Mouse (Mus musculus): Measurements from ENCODE around the gene Gm28551. TPM values are rescaled to one million over a fixed set of nuclear protein-coding genes. Genes with fewer than 3 reads are reported as not detected.
A peak's percentile ranks its signal among the peaks of the same experiment; 100 is the strongest.

The Gm28551 gene
- total RNA-seq, 1 experiment from 2014 or later = not detected

DNA sequence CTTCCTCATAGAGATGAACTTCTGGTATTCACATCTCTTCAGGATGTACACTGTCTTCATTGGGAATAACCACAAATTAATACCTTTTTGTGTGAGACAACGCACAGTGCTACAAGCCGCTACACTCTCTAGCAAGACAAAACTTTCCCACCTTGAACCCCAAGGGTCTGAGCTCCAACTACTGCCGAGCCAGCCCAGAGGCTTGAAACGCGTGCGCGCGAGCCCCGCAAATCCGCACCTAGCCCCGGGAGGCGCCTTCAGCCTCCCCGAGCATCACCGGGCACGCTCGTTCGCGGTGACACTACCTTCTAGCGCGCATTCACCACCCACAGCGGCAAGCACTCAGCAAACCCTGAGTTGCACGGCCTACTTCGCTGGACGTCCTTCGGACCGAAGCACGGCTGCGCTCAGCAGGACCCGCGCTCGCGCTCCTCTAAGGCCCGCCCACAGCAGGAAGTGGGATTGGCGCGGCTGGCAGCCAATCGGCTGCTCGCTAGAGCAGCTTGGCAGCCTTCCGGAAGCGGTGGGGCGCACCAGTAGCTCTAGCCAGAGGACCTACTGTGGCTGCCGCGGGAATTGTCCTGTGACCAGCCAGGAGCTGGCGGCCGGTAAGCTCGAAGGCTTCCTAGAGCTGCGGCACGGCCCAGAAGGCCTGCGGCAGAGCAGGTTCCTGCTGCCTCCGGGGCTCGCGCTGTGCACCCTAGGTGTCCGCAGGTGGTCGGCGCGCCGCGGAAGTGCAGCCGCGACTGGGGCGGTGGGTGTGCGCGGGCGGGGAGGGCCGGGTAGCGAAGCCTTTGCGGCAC is 55.7 kb downstream of the Gm28551 start, which contains the start of the genes Pms1, Ormdl1 and Gm28778:
TSS of gene Pms1 (minus strand) at position 438 of the 803 bp plus-strand sequence.
TSS of gene Ormdl1 (plus strand) at position 515 of the 803 bp plus-strand sequence.
TSS of gene Gm28778 (plus strand) at position 531 of the 803 bp plus-strand sequence.
- peak; percentile 98 for ATAC-seq (replicated peaks; ENCODE audit: low read depth, poor library complexity, severe bottlenecking)

DNA sequence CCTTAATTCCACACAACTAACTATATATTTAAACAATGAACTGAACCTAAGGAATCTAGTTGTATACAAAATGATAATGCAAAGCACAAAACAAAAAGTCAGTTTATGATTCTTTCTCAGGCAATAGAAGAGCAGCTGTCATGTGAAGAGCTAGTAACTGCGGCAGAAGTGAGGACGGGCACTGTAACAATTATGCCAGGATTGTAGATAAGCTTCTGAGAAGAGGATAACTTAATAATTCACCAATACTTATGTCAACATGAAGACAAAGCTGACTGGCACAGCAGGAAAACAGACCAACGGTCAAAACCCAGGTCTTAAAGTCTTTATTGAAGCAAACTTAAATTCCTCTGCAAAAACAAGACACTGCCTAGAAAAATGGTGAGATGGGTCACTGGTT is 61.3 kb downstream of the Gm28551 start:
- ATAC-seq (replicated peaks; ENCODE audit: low read depth, poor library complexity, severe bottlenecking) = no peak

Other genes with a start within 250 kb of the Gm28551 start
- gene 1700019A02Rik, start 165.0 kb downstream of the Gm28551 start, total RNA-seq (2017) = not detected in 2 replicates
- gene Pms1, start 55.6 kb downstream of the Gm28551 start, total RNA-seq (2017) = 20.8 and 22.7 TPM in 2 replicates
- 30.7 and 33.5 TPM in 2 replicates for gene Ormdl1, start 55.6 kb downstream of the Gm28551 start, total RNA-seq (2017)
- gene Gm28778, start 55.6 kb downstream of the Gm28551 start, total RNA-seq (2017) = not detected in 2 replicates
- gene Osgepl1, start 39.0 kb downstream of the Gm28551 start, total RNA-seq (2017) = 12.5 and 18.7 TPM in 2 replicates
- 168 and 381 TPM in 2 replicates for gene Asdurf, start within 50 bp of the Gm28551 start, total RNA-seq (2017)
- gene Asnsd1, start 85 bp upstream of the Gm28551 start, total RNA-seq (2017) = 80.0 and 84.4 TPM in 2 replicates